Mouse (Mus musculus): ENCODE measurements around the gene Sipa1l1.

DNA sequence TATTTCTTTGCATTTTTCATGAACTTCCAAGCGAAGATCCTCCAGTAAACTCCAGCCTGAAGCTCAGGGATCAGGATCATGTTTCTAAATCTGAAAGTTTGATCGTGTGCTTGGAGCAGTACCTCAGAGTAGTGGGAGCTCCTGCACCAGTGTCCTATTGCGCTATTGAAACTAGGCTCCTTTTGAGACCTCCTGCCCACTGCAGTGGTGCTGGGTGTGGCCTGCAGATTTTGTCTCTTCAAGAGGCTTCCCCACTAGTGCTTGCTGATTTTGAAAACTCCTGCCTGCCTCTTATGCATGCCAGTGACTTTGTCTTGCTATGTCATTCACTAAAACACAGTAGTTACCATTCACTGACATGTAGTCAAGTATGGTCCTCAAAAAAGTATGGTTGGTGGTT lies 213.8 kb downstream of the Sipa1l1 start:
- TF ChIP-seq POLR2A (IDR thresholded peaks at IDR 0.05; ENCODE audit: borderline replicate concordance, insufficient read depth, low read length) (no peak), CTCF (IDR thresholded peaks at IDR 0.05; ENCODE audit: borderline replicate concordance, insufficient read depth, low read depth, low read length) (no peak)

Data from cerebellum, adult 2 months (tissue).